Mouse (Mus musculus) midbrain, embryonic 13.5 days (tissue): ENCODE measurements at regions not wholly inside any gene's neighbourhood (a gene's known extent, or its start where the extent isn't known, plus 50 kb on each side); places are given as distances from the start of the nearest gene placed in this dataset.

ENCODE experiments used
- ATAC-seq: fragments of 200-750 bp; cut with Nextera tagmentation; 2 replicates; pipeline ENCODE4 v1.8.0; 2017; ENCODE audit warnings: mild to moderate bottlenecking, moderate TSS enrichment, moderate library complexity
- H3K27ac ChIP-seq: fragments of 300-500 bp; sonication (generic); 2 replicates; pipeline ENCODE4 v1.5.1; 2015; ENCODE audit warnings: inconsistent platforms, mild to moderate bottlenecking, moderate library complexity
- H3K27me3 ChIP-seq: fragments of 300-500 bp; sonication (generic); 2 replicates; pipeline ENCODE4 v1.6.1; 2015; ENCODE audit warnings: mild to moderate bottlenecking, inconsistent platforms
- H3K36me3 ChIP-seq: fragments of 300-500 bp; sonication (generic); 2 replicates; pipeline ENCODE4 v1.6.1; 2015; ENCODE audit warnings: mild to moderate bottlenecking, inconsistent platforms
- H3K4me1 ChIP-seq: fragments of 300-500 bp; sonication (generic); replicated peaks from 2 replicates; pipeline ENCODE4 v1.6.1; 2015; ENCODE audit warnings: inconsistent platforms
- H3K4me2 ChIP-seq: fragments of 300-500 bp; sonication (generic); replicated peaks from 2 replicates; pipeline ENCODE4 v1.6.1; 2015; ENCODE audit warnings: moderate library complexity, mild to moderate bottlenecking, inconsistent platforms
- H3K4me3 ChIP-seq: fragments of 300-500 bp; sonication (generic); replicated peaks from 2 replicates; pipeline ENCODE4 v1.5.1; 2015; ENCODE audit warnings: mild to moderate bottlenecking, inconsistent platforms
- H3K9ac ChIP-seq: fragments of 300-500 bp; sonication (generic); replicated peaks from 2 replicates; pipeline ENCODE4 v1.6.1; 2015; ENCODE audit warnings: mild to moderate bottlenecking, inconsistent platforms
- H3K9me3 ChIP-seq: fragments of 300-500 bp; sonication (generic); 2 replicates; pipeline ENCODE4 v1.6.1; 2016; ENCODE audit warnings: mild to moderate bottlenecking, inconsistent platforms
- WGBS: fragments of 180-500 bp; shearing (Covaris S2); methylation state at CpG from one replicate; pipeline ENCODE4 v1.1.7; 2015; 5-methylcytosine and 5-hydroxymethylcytosine counted together

DNA sequence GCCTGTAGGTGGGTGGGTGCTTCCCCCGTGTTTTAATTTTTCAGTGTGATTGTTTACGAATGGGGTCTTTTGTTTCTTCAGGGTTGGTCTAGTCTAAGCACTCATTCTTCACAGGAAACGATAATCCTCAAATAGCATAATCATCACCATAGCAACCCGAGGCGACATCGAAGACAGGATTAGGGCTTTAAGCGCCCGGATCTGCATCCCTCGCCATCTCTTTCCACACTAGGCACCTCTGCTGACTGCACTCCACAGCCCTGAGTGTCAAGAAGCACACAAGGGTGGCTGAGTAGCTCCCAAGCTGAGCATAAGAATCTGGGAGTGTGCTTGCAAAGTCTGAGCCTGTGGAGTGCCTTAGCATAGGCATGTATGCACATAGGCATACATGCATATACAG, 145.2 kb upstream of the Cdh4 start:
- no peaks in the 10 kb centered on the region for H3K27me3 ChIP-seq
- no peak overlapping the region for H3K9ac ChIP-seq
- H3K4me2 ChIP-seq, result 0 out of 2 replicates have a peak overlapping the region, but pooled peaks have one; percentile 4
- WGBS, result 5% methylated on average over 9 of the region's 9 CpGs
- ATAC-seq, result peak; percentile 86
- H3K9me3 ChIP-seq, result no peaks in the 10 kb centered on the region
- peaks cover 40% of the 10 kb centered on the region for H3K4me1 ChIP-seq
- H3K4me3 ChIP-seq, result no peak overlapping the region
- no peaks in the 10 kb centered on the region for H3K36me3 ChIP-seq
- H3K27ac ChIP-seq, result peak overlapping the region; percentile 75

DNA sequence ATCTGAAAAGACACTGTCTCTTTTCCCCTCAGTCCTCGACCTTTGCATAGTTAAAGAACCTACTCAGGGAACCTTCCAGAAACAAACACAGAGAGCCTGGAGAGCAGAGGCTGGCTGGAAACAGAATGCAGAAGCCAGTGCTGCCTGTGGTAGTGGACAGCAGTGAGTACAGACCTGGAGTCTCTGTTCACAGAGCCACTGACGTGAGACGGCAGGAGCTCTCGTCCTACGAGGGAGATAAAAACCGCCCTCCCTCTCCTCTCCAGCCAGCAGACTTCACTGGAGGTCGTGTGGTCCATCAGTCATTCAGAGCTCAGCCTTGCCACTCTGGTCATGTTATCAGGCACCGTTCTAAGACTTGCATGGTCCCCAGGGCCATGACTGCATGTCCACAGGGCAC, 138.5 kb upstream of the Cdh4 start:
- ATAC-seq, result no peak
- Histone ChIP-seq H3K9me3 (no peaks in the 10 kb centered on the region), H3K4me1 (peaks cover 37% of the 10 kb centered on the region)

DNA sequence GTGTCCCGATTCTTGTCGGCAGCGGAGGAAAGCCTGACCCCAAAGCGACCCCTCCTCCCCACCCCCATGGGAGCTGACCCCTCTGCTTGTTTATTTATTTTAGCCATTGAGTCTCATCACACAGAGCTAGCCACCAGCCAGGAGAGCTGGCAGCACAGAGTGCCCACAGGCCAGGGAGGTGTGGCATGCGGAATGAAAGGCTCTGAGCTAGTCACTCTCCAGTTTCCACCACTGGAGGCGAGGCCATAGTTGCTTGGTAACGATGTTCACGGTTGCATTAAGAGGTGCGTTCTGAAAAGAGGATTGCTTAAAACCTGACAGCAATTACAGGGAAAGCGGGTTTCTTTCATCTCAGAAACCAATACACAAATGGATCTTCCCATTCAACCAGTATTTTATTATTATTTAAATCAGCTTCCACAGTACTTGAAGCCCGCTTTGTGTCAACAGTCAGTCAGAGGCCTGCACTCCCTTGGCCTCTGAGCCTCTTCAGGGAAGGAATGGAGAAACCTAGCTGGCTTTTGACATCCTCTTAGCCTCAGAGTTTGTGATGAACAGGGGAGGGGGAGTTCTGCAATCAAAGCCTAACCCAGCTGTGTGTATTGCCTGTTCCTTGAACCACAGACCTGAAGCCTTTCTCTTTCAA, 134.8 kb upstream of the Cdh4 start:
- peak; percentile 91 for ATAC-seq

More for the DNA sequence above, 138.5 kb upstream of the Cdh4 start:
- H3K27ac ChIP-seq, result no peak overlapping the region
- 47% methylated on average over 8 of the region's 8 CpGs for WGBS
- peaks cover 10% of the 10 kb centered on the region for H3K27me3 ChIP-seq
- no peak overlapping the region for H3K4me3 ChIP-seq
- no peaks in the 10 kb centered on the region for H3K36me3 ChIP-seq
- no peak overlapping the region; the same call in 1 of the 2 replicates for H3K9ac ChIP-seq
- H3K4me2 ChIP-seq, result no peak overlapping the region

DNA sequence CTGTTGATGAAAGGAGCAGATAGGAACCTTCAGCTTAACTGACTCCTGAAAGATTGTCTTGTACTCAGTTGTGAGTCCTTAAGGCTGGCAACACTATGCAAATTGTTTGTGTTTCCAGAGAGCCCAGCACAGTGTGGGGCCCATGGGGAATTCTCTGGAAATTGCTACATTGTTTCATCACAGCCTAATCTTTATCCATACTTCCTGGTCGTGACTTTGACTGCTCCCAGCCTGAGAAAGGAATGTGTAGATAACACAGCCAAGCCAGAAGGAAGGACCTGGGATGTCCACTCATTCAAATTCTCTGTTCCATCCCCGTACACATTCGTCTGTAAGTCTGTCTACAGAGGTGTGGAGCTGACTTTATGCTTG, 134.3 kb upstream of the Cdh4 start:
- H3K27ac ChIP-seq, result peak overlapping the region; percentile 74
- H3K4me3 ChIP-seq, result no peak overlapping the region
- peaks cover 37% of the 10 kb centered on the region for H3K4me1 ChIP-seq
- H3K9me3 ChIP-seq, result no peaks in the 10 kb centered on the region
- H3K27me3 ChIP-seq, result peaks cover 14% of the 10 kb centered on the region
- H3K9ac ChIP-seq, result no peak overlapping the region
- ATAC-seq, result no peak
- H3K36me3 ChIP-seq, result no peaks in the 10 kb centered on the region
- 43% methylated on average over 3 of the region's 3 CpGs for WGBS
- no peak overlapping the region for H3K4me2 ChIP-seq

More for the DNA sequence above, 134.8 kb upstream of the Cdh4 start:
- Histone ChIP-seq H3K4me2 (0 out of 2 replicates have a peak overlapping the region, but pooled peaks have one; percentile 17), H3K27ac (peak overlapping the region; percentile 74), H3K4me3 (no peak overlapping the region), H3K9me3 (no peaks in the 10 kb centered on the region), H3K36me3 (no peaks in the 10 kb centered on the region), H3K9ac (no peak overlapping the region), H3K4me1 (peaks cover 37% of the 10 kb centered on the region), H3K27me3 (peaks cover 14% of the 10 kb centered on the region)
- 2% methylated on average over 11 of the region's 11 CpGs for WGBS

DNA sequence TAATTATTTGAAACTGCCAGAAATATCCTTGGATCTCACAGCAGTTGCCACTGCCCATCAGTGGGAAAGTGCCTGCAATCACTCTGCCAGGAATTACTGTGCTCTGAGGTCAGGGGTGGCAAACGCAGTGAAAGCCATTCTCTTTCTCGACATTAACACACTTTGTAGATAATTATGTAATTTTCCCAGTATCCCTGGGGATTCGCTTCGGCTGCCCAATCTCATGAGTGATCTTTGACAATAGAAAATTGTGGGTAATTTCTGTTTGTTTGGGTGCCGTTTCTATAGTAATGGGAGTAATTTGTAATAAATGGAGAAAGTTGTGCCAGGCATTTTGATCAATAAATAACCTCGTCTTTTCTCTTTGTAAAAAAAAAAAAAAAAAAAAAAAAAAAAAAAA, 124.2 kb upstream of the Cdh4 start:
- no peaks in the 10 kb centered on the region for H3K4me1 ChIP-seq
- 56% methylated on average over 6 of the region's 6 CpGs for WGBS
- no peaks in the 10 kb centered on the region for H3K36me3 ChIP-seq
- H3K9me3 ChIP-seq, result no peaks in the 10 kb centered on the region; the same call in 1 of the 2 replicates
- H3K4me3 ChIP-seq, result no peak overlapping the region
- H3K9ac ChIP-seq, result no peak overlapping the region
- H3K27me3 ChIP-seq, result no peaks in the 10 kb centered on the region
- no peak overlapping the region for H3K27ac ChIP-seq
- no peak for ATAC-seq
- no peak overlapping the region for H3K4me2 ChIP-seq

DNA sequence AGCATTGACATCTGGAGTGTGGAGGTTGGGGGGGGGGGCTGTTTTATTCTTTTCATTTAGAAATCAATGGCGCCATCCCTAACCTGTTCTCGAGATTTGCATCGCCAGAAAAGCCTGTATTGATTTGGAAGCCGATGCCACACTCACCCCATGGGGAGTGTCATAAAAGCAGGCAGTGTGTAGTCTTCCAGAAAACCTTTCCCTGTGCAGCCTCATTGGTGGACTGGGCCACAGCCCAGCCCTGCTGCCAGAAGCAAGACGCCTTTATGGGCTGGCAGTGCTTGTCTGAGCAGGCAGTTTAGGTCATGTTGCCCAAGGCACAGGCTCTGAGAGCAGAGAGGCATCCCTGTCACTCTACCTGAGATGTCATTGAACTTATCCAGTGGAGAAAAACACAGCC, 117.0 kb upstream of the Cdh4 start:
- H3K4me1 ChIP-seq, result no peaks in the 10 kb centered on the region
- no peak overlapping the region for H3K27ac ChIP-seq
- H3K36me3 ChIP-seq, result no peaks in the 10 kb centered on the region
- 35% methylated on average over 5 of the region's 5 CpGs for WGBS
- no peak overlapping the region for H3K9ac ChIP-seq
- H3K9me3 ChIP-seq, result no peaks in the 10 kb centered on the region; the same call in 1 of the 2 replicates
- H3K4me2 ChIP-seq, result no peak overlapping the region
- no peak overlapping the region for H3K4me3 ChIP-seq
- no peaks in the 10 kb centered on the region for H3K27me3 ChIP-seq
- no peak for ATAC-seq

DNA sequence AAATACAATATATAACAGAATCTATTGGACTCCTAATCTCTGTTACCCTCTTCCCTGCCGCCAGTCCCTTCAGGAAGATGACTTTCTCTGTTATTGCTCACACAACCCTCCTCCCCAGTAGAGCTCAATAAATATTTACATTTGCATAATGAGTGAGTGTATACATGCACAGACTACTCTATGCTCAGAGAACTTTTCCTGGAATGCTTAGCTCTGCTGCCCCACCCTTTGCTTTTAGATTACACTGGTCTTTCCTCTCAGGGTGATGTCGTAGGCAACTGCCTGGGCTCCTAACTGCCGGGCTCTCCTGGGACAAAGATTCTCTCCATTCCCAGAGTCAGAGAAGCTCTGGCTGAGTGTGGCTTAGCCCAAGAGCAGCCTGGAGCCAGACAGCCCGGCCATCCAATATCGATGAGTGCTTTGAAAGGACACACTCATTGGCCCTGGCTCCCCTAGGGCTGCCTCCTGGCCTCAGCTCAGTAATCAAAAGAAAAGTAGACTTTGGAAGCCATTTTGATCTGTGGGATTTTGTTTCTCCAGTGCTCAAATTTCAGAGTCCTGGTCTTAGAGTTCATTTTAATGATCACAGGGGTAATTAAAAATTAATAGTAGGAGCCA, 109.2 kb upstream of the Cdh4 start:
- no peaks in the 10 kb centered on the region for H3K36me3 ChIP-seq
- H3K4me1 ChIP-seq, result peaks cover 12% of the 10 kb centered on the region
- H3K4me3 ChIP-seq, result no peak overlapping the region
- H3K27ac ChIP-seq, result peak overlapping the region; percentile 37; the same call in 1 of the 2 replicates
- H3K4me2 ChIP-seq, result no peak overlapping the region
- no peak for ATAC-seq
- no peaks in the 10 kb centered on the region for H3K27me3 ChIP-seq
- H3K9me3 ChIP-seq, result no peaks in the 10 kb centered on the region
- no peak overlapping the region for H3K9ac ChIP-seq
- 59% methylated on average over 5 of the region's 5 CpGs for WGBS

DNA sequence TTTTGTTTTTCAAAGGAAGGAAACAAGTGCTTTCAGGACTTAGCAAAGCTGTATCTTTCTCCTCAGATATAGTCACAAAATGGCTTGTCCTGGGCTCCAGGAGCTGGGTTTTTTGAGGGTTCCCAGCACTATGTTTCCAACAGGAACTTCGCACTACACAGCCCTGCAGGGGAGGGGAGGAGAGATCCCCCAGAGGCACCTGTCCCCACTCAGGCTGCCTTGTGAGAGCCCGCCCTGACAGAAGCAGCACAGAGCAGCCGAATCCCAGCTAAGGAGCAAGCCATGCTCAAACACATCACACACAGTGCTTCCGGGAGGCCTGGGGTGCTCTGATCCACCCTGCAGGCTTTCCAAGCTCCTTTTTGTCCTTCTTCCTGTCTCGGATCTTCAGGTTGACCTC, 108.6 kb upstream of the Cdh4 start:
- Histone ChIP-seq H3K36me3 (no peaks in the 10 kb centered on the region), H3K4me3 (no peak overlapping the region), H3K4me2 (no peak overlapping the region), H3K27me3 (no peaks in the 10 kb centered on the region), H3K9ac (no peak overlapping the region), H3K9me3 (no peaks in the 10 kb centered on the region), H3K4me1 (peaks cover 12% of the 10 kb centered on the region), H3K27ac (no peak overlapping the region)
- ATAC-seq, result no peak
- 67% methylated on average over 5 of the region's 5 CpGs for WGBS

DNA sequence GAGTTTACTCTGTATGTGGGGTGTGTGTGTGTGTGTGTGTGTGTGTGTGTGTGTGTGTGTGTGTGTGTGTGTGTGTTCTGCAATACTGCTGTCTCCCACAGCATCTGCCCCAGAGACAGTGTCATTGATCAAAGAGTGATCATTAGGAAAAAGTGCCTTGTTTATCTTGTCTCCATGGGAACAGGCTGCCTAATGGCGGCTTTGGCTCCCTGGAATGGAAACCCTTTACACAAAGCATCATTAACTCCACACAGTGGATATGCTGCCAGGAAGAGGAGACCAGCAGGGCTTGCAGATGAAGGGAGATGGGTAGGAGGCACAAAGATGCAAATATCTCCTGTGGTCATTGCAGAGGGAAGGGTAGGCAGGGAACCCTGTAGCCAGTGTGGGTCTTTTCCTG, 106.0 kb upstream of the Cdh4 start:
- Histone ChIP-seq H3K9me3 (no peaks in the 10 kb centered on the region), H3K27me3 (no peaks in the 10 kb centered on the region), H3K36me3 (no peaks in the 10 kb centered on the region), H3K4me3 (no peak overlapping the region), H3K9ac (no peak overlapping the region), H3K27ac (no peak overlapping the region), H3K4me1 (peaks cover 12% of the 10 kb centered on the region), H3K4me2 (no peak overlapping the region)
- 17% methylated on average over 1 of the region's 1 CpGs for WGBS
- ATAC-seq, result peak; percentile 72

DNA sequence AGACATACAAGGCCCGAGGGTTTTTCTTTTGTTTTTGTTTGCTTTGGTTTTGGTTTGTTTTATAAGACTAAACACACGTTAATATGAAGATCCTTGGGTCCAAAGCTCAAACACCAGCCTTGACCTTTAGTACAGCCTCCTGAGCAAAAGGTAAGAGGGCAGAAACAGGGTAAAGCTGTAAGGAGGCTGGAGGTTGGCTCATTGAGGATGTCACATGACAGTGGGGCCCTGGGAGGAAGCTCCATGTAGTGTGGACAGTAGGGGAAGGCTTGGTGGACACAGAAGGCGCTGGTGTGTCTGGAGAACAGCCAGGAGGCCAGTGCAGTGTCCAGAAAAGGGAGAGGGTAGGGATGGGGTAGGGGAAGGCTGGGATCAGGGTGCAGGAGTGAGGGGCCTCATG, 89.6 kb upstream of the Cdh4 start:
- Histone ChIP-seq H3K4me2 (no peak overlapping the region), H3K4me3 (no peak overlapping the region), H3K36me3 (no peaks in the 10 kb centered on the region), H3K9me3 (no peaks in the 10 kb centered on the region), H3K27me3 (no peaks in the 10 kb centered on the region), H3K4me1 (peaks cover 13% of the 10 kb centered on the region; the same call in 1 of the 2 replicates), H3K27ac (no peak overlapping the region), H3K9ac (no peak overlapping the region)
- WGBS, result 67% methylated on average over 3 of the region's 3 CpGs
- ATAC-seq, result no peak

DNA sequence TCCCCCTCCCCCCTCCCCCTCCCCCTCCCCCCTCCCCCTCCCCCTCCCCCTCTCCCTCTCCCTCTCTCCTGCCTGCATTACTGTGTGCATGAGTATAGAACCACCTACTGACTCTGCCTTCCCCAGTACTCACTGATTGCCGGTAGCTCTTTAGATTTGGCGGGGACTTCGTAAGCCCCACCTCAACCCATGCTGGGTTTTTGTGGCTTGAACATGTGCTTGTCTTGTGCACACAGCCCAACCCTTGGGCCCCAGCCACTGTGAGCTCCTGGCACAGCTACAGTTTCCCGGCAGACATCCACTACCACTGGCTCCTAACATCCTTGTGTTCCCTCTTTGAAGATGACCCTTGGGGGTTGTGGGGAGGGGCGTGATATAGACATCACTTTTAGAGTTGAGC, 87.4 kb upstream of the Cdh4 start:
- WGBS, result 57% methylated on average over 5 of the region's 5 CpGs
- peak; percentile 43; the same call in 1 of the 2 replicates for ATAC-seq

DNA sequence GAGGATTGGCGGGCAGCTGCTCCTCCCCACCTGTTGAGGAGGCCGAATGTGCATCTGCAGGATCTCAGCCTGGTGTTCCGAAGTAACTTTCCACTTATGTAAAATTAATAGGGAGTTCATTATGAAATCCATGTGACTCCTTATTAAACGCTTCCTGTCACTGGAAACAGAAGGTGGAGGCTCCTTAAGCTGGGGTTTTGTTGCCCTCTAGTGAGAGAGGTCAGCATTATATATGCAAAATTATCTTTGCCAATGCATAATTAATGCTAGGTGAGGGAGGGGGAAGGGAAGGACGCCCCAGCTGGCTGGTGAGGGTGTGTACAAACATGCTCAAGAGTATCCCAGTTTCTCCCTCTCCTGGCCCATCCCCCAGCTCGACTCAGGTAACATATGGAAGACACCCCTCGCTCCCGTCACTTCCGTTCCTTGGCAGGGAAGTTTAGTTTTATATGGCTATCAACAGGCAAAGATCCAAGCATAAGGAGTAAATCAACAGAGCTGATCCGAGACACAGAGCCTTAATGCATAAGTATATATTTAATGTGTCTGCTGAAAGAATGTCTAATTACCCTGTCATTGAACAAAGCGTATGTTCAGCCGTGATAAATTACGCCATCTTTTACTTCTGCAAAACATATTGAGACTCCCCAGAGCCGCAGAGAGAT, 71.2 kb upstream of the Cdh4 start:
- 82% methylated on average over 14 of the region's 14 CpGs for WGBS
- Histone ChIP-seq H3K36me3 (no peaks in the 10 kb centered on the region), H3K27ac (no peak overlapping the region), H3K4me2 (no peak overlapping the region), H3K4me3 (no peak overlapping the region), H3K9ac (no peak overlapping the region), H3K9me3 (no peaks in the 10 kb centered on the region), H3K4me1 (no peaks in the 10 kb centered on the region; the same call in 1 of the 2 replicates), H3K27me3 (no peaks in the 10 kb centered on the region)
- ATAC-seq, result peak; percentile 37; the same call in 1 of the 2 replicates

More for the DNA sequence above, 87.4 kb upstream of the Cdh4 start:
- no peaks in the 10 kb centered on the region for H3K36me3 ChIP-seq
- no peaks in the 10 kb centered on the region for H3K27me3 ChIP-seq
- H3K9me3 ChIP-seq, result no peaks in the 10 kb centered on the region
- no peak overlapping the region for H3K27ac ChIP-seq
- H3K4me3 ChIP-seq, result no peak overlapping the region
- H3K4me1 ChIP-seq, result peaks cover 13% of the 10 kb centered on the region; the same call in 1 of the 2 replicates
- H3K4me2 ChIP-seq, result no peak overlapping the region
- no peak overlapping the region for H3K9ac ChIP-seq
